Mouse (Mus musculus): ENCODE data around the gene Samsn1.

Samsn1 gene

DNA sequence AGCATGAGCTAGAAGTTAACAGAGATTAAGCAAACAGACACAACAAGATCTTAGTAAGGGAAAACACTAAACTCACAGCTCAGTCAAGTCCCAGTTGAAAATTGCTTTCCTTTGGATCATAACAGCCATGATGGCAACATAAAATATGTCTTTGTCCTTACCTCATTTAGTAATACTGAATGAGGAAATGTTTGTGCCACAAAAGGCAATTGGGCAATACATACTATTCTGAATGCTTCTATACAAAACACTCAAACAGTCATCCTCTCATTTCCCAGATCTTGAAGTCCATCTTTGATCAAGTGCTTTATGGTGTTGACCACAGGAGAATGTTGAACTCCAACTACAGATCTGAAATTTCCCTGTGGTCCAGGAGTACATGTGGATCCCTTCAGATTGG, 88.7 kb downstream of the Samsn1 start:
- no peak for DNase-seq (ENCODE audit: low spot score)

DNA sequence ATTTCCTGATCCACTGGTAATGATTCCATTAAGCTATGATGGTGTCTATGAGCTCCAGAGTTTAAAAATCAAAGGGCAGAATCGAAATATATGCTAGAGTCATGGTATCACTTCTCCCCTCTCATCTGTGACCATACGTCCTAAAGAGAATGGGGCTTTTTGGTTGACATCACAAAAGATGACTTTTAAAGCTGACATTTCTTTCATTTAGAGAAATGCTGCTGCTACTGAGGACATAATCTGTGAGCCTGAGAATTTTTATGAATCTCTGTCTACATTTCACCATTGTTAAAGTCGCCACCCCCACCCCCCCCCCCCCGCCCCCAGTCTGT, 91.9 kb downstream of the Samsn1 start:
- no peak for DNase-seq (ENCODE audit: low spot score)

DNA sequence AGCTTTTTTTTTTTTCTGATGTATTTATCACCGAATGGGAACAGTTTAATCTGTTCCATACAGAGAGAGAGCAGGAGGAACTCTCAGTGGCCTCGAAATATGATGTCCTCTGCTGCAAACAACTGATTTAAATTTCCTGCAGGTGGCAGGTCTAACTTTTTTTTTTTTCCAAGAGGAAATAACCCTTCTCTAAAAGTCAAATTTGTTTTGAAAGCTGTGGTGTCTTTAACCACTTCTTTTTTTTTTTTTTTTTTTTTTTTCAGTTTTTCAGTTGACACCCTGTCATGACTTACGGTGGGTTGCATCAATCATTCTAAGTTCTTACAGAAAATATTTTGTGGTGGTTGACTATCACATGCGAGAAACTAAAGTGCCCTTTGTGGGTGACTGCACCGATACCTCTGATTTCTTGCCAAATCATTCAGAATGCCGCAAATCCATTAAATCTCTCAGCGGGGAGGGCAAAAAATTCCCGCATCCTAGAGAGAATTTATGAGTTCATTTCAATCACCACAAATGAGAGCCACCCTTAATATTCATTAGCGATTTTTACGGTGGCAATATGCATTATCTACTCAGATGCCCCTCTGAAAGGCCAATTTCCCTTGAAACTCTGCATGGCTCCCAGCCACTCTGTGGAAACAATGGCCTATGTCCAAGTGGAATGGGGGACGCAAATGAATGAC, 92.4 kb downstream of the Samsn1 start:
- DNase-seq (ENCODE audit: low spot score) = no peak

DNA sequence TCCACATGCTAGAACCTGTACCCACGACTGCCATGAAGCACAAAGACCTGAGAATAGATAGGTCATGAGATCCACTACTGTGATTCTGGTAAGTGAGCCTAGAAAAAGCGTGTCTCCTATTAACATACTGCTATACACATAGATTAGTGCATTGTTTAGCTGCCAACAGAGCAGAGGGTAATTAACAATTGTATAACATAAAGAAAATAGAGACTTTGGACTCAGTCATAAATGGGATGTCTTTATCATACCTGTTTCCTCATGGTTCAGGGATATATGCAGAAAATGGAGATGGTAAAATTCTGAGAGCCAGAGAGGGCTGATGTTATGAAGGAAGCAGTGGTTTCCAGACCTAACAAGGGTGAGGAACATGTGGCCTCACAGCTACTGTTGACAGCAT, 95.6 kb downstream of the Samsn1 start:
- no peak for DNase-seq (ENCODE audit: low spot score)

DNA sequence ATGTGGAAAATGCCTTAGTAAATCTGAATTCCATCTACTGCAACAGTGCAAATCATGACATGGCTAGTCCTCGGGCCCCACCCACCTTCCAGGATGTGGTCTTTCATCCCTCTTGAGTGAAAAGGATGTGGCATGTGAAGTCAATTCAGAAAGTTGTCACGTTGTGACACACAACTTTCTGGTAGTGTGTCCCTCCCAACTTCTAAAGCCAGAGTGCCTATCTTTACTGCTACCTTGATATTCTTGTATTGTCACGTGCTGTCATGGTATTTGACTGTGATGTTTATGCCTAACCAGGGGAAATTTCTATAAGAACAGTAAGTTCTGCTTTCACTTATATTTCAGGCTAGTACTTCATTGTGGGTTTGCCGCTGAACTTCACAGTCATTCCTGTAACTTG, 101.2 kb downstream of the Samsn1 start:
- DNase-seq (ENCODE audit: low spot score) = no peak

DNA sequence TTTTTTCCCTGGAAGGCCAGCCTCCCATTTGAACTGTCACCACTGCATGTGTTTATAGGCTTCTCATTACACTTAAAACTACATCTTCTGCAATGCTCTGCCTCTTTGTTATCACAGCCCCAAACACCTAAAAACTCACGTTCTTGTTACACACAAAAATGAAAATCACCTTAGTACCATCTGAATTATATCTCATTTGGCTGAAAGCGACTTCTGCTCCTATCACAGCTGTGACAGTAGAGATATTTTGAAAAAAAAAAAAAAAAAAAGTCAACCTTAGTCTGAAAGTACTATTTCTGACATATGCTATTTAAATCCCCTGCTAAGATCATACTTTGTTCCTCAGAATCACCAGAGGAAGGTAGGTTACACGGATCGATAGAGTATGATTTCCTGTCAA, 102.8 kb downstream of the Samsn1 start:
- no peak for DNase-seq (ENCODE audit: low spot score)

DNA sequence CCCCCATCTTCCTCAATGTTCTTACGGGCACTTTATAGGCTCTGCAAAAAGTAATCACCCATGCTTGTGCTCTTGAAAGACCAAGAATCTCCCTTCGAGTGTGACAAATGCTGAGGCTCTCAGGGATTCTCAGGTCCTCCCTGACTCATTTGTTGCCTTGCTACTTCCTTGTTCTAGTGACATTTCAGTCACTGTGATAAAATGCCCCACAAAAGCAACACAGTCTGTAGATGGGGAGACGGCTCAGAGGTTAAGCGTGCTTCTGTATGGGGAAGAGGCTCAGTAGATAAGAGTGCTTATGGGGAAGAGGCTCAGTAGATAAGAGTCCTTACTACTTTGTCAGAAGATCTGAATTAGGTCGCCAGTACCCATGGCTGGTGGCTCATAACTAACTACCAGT, 104.4 kb downstream of the Samsn1 start:
- no peak for DNase-seq (ENCODE audit: low spot score)

DNA sequence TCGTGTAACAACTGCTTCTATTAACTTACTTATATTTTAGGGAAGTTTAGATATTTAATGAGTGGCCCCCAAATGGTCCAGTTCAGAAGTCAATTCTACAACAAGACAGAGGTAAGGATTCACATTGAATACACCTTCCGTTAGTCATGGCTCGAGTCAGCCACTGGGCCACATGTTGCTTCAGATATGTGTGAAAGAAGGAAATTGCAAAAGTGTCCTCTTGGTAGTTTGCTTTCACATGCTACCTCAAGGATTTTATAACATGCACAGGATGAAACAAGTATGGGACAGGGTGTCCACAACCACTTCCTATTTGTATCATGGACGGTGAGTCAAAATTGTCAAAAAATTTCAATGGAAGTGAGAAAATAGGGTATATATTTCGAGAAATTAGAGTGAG, 110.0 kb downstream of the Samsn1 start:
- DNase-seq (ENCODE audit: low spot score) = no peak

DNA sequence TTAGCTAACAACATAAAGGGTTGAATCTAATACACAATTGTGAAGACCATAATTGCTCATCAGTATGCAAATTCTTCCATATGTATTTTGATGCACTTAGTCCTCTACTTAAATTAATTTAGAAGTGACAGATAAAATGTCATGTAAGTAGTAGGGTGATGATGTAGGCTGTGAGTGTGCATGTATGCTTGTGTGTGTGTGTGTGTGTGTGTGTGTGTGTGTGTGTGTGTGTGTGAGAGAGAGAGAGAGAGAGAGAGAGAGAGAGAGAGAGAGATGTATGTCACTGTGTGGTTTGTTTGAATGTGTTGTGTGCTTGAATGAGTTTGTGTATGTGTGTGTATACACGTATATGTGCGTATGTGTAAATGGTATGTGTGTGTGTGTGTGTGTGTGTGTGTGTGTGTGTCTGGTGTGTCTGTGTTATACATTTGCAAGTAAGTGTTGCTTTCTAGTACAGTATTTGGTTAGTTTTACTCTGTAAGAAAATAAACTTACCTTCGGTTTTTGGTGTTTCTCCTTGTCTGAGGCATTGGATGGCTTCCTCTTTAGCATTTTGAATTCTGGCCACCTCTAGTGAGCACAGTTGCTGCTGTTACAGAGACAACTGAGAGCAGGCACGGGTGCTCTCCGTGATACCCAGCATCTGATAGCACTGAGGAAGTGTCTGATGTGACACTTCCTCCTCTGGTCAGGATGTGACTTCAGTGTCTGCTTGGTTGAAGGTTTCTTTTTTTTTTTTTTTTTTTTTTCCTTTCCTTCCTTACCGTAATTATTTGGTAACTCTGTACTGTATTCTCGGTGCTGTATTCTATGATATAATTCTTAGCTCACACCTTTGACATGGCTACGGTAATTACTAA, 113.2 kb downstream of the Samsn1 start:
- no peak for DNase-seq (ENCODE audit: low spot score)

DNA sequence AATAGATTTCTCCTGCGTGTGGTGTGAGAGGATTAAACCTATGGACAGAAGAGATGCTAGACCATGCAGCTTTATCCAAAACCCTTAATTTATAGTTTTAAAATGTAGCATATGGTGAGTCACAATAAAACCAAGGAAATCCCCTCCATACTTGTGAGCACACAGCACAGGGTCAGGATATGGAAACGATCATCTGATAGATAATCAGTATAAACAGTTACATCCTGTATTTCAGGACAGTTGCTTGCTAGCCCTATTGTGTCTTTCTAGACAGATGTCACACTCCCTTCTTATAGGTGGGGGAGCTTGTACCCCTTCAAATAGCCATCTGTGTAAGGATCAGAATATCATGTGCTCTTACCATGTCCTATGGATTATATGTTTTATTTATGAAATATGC, 115.3 kb downstream of the Samsn1 start:
- DNase-seq (ENCODE audit: low spot score) = no peak

DNA sequence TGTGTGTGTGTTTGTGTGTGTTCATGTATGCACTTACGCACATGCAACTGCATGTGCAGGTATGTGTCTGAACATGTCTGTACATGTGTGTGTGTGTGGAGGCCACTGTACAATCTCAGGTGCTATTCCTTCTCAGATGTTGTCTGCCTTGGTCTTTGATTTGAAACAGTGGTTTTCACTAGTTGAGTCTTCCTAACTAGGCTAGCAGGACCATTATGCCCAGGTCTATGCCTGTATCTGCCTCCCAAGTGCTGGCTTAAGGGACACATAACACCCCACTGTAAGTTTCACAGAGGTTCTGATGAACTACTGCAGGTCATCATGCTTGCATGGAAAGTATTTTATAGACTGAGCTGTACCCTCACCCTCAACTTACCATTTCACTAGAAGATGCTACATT, 115.8 kb downstream of the Samsn1 start:
- no peak for DNase-seq (ENCODE audit: low spot score)

DNA sequence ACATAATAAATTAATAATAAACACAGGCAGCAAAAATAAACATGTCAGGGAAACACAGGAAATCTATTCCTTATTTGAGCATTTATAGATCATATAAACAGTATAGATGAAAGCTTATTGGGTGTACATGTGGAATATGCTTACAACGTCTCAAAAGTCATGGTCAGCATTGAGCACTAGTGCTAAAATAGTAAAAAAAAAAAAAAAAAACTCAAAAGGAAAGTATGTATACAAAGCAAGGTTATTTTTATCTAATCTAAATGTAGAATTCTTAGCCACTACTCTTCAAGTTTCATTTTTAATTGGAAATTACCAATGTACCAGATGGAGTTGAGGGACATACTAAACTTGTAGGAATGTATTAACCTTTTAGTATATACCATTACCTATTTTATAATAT, 116.8 kb downstream of the Samsn1 start:
- DNase-seq (ENCODE audit: low spot score) = no peak

DNA sequence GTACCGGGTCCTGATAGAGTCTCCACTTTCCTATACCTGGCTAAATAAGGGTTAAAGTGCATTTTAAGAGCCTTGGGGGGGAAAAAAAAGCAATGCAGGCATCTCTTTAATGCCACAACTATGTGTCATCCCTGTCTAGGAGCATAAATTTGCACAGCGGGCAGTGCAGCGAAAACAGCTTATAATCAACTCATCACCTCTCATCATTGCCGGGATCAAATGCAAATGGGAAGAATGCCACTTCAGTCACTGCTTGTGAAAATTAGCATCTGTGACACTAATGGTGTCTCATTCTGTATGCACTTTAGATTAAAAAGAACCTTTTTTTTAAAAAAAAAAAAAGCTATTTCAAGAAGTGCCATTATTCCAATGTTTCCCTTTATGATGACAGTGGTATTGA, 118.0 kb downstream of the Samsn1 start:
- DNase-seq (ENCODE audit: low spot score) = no peak

DNA sequence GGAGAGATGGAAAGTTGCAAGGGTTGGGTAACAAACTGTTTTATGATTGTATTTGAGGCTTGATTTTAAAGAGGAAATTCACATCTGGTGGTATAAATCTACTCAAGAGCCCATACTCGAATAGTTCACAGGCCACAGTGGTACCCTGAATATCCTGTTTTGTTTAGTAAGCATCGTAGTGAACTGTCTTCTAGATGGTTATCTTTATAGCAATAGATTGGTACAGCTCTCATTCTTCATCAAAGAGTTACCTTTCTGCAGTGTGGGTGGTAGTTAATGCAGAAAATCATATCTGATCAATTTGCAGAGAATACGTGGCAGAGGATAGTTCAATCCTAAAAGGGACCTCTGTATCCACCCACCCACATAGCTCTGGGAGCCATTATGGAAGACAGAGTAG, 119.1 kb downstream of the Samsn1 start:
- no peak for DNase-seq (ENCODE audit: low spot score)

DNA sequence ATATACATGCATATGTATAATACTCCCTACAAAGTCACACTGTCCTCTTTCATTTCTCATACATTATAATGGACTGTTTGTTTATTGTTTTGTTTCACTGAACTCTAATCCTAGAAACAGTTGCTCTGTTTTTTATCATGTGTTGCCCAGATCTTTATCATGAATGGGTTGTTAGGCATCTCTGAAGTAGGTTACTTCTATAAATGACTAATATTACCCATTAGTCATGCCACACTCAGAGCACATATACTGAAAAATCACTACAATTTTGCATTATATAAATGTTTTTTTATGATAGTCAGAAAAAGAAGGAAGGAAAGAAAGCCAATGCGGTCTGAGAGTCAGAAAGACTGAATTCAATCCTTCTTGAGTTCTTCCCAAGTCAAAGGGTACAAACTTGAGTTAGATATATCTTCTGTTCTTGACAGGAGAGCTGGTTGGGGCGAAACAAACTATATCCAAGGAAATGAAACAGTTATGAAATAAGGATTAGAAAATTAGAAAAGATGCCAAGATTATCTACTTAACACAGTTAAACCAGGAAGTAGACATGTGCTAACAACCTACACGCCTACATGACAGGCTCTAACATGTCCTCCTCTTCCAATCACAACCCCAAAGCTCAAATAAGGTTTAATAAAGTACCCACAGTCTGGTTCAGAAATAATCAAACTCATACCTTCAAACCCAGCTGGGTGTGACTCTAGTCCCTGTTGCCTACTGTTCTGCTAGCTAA, 122.0 kb downstream of the Samsn1 start:
- DNase-seq (ENCODE audit: low spot score) = no peak

DNA sequence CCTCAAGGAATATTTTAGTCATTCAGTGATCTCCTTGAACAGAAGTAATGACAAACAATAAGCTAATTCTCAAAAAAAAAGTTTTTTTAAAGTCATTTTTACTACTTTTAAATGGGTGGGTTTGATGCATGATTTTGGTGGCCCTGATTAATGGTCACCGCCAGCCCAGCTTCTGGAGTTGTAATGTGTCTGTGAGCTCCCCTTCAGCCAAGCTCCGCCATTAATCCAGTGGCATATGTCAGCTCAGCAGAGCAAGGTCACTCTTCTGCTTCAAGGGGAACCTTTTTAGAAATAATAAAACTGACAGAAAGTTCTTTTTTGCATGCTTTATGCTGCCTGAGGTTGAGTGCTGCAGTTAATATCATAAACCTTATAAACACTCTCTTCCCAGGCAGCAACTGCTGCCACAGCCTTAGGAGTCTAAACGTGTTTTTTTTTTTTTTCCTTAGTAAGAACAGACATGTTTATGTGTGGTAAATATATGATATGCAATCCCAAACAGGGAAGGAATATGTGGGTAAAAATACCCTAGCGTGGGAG, 124.2 kb downstream of the Samsn1 start:
- DNase-seq (ENCODE audit: low spot score) = no peak

DNA sequence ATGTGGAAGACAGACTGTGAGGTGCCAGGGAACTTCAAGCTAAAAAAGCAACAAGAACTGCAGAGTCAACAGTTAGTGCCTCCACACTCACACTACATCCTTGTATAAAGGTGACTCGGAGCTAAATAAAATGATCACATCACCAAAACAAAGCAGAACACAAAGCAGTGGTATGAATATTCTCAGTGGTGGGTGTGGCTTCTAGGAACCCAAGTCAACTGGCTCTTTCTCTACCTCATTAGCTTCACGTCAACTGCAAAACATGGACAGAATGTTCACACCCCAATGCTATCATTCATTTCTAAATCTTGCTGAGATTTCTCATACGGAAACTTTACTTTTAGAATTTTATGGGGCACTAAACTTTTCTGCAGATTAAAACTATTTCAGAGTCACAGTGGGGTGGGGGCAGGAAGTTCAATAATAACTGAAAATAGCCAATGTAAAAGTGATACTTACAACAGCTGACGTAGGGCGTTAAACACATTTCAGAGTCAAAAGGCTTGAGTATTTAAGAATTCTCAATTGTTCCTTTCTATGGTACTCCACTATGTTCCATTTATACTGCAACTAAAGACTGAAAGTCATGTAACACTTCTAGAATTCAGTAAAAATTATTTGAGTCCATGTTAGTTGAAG, 127.7 kb downstream of the Samsn1 start:
- DNase-seq (ENCODE audit: low spot score) = no peak

DNA sequence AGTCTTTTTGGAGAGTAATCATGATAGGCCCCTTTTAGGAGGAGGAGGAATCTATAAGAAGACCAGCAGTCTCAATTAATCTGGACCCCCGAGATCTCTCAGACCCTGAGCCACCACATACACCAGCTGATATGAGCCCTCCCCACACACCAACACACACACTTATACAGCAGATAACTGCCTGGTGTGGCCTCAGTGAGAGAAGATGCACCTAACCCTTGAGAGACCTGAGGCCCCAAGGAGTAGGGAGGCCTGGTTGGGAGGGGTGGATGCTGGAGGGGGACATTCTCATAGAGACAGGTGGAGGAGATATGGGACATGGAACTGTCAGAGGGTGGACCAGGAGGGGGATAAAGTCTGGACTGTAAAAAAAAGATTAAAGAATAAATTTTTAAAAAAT, 128.6 kb downstream of the Samsn1 start:
- DNase-seq (ENCODE audit: low spot score) = no peak

DNA sequence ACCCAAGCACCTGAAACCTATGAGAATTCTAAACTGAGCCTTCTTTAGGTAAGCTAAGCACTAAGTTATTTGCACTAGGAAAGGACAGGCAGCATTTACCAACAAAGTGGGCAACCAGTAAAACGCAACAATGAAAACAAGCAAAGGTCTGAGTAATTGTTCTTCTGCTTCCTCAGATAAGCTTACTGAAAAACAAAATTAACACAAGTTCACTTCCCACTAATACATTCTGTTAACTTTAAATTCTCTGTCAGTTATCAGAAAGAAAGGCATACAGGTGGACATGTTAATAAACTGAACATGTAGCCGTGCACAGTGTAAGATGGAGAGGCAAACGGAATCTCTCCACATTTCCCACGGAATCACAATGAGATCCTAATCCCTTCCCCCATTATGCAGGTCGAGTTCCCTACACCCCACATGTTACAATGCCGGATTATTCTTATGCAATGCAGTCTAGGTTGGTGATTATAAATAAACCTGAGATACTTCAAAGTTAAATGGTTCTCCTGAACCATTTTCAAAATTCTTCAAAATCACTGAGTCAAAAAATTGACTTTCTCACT, 132.9 kb downstream of the Samsn1 start:
- no peak for DNase-seq (ENCODE audit: low spot score)

DNA sequence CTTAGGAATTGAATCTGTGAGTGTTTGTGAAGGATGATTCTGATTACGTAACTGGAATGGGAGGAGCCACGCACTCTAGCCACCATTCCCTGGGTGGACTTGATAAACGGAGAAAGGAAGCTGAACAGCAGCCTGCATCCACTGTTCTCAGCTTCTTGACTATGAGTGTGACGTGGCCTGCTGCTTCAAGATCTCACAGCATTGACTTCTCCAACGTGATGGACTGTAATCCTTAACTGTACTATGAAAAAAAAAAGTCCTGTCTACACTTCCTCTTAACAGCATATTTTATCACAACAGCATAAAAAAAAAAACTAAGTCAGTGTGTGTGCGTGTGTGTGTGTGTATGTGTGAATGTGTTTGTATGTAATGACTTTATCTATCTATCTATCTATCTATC, 134.9 kb downstream of the Samsn1 start:
- no peak for DNase-seq (ENCODE audit: low spot score)

DNA sequence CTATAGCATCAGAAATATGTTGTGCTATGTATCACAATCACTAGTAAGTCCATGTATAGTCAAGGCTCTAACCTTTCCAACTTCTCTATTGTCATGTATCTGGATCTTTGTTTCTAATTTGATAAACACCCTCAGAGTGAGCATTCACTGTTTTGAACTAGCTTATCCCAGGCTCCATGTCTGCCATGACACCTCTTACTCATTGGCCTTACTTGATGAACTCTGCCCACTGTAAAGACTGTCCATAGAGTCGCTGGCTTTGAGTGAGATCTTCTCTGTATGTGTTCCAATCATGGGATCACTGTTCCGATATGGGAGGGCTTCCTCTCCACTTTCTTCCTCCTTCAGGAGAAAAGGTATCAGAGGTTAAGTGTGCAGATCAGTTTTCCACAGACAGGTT, 143.2 kb downstream of the Samsn1 start:
- DNase-seq (ENCODE audit: low spot score) = no peak

DNA sequence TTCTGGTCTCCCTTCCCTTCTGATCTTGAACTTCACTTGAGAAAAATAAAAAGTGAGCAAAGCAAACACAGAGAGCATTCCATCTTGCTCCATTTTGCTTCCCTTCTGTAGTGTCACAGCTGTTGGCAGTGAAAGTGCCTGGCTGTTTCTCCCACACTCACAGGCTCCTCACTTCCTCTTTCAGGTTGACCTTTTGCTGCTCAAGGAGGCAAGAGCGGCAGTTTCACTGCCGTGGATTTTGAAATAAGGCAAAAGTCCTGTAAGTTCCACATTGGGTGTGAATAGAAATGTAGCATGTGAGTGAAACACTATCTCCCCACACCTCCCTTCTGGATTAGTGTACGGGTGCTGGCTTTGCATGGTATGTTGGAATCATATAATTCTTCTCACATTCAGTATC, 144.9 kb downstream of the Samsn1 start:
- DNase-seq (ENCODE audit: low spot score) = no peak
